Mouse (Mus musculus): ENCODE data around the gene Olfr314.
"Not testable (repeated sequence)": the region's sequence is repeated elsewhere in the genome, so short reads cannot be mapped to it uniquely, and the experiment has no call there.

The Olfr314 gene

GRCm38 (mm10) chr11:58829764-58830163, 47.0 kb downstream of the Olfr314 start:
- in situ Hi-C loops (cut with MboI, MseI), result no loop called here

- in situ Hi-C loops (cut with MboI, MseI), result not testable (repeated sequence)
These were observed 49.8 kb downstream of the Olfr314 start for GRCm38 (mm10) chr11:58832541-58832940.
